Mouse (Mus musculus): Measurements from ENCODE around the gene Focad.
A peak's percentile ranks its signal among the peaks of the same experiment; 100 is the strongest.
"Not testable (repeated sequence)": the region's sequence is repeated elsewhere in the genome, so short reads cannot be mapped to it uniquely, and the experiment has no call there.

Gene Focad

GRCm38 (mm10) chr4:88308342-88309116 is 214.1 kb downstream of the Focad start:
- peak in 1 of 2 experiments; percentile 13 for DNase-seq

GRCm38 (mm10) chr4:88309676-88310075 is 215.2 kb downstream of the Focad start:
- DNase-seq, result peak; percentile 70 to 75

GRCm38 (mm10) chr4:88314898-88315297 is 220.5 kb downstream of the Focad start:
- DNase-seq, result no peak

- no peak for DNase-seq
These were observed 225.6 kb downstream of the Focad start for GRCm38 (mm10) chr4:88320067-88320466.

- DNase-seq, result peak; percentile 27 to 37
These were observed 231.0 kb downstream of the Focad start for GRCm38 (mm10) chr4:88325392-88325791.

GRCm38 (mm10) chr4:88334533-88334932 is 240.1 kb downstream of the Focad start:
- no peak for DNase-seq

- DNase-seq, result no peak
These were observed 242.3 kb downstream of the Focad start for GRCm38 (mm10) chr4:88336753-88337152.

GRCm38 (mm10) chr4:88337365-88337764 is 242.9 kb downstream of the Focad start:
- no peak for DNase-seq

- no peak for DNase-seq
These were observed 243.7 kb downstream of the Focad start for GRCm38 (mm10) chr4:88338130-88338529.

- DNase-seq, result peak; percentile 22 to 44
These were observed 250.0 kb downstream of the Focad start for GRCm38 (mm10) chr4:88344468-88344867.

- no peak for DNase-seq
These were observed 250.6 kb downstream of the Focad start for GRCm38 (mm10) chr4:88345065-88345464.

- no peak for DNase-seq
These were observed 251.5 kb downstream of the Focad start for GRCm38 (mm10) chr4:88345938-88346337.

GRCm38 (mm10) chr4:88350910-88351309 is 256.5 kb downstream of the Focad start:
- DNase-seq, result peak; percentile 77 to 86

- DNase-seq, result peak; percentile 9 to 24
These were observed 262.2 kb downstream of the Focad start for GRCm38 (mm10) chr4:88356652-88357051.

- DNase-seq, result no peak
These were observed 263.0 kb downstream of the Focad start for GRCm38 (mm10) chr4:88357431-88357830.

- no peak for DNase-seq
These were observed 275.5 kb downstream of the Focad start for GRCm38 (mm10) chr4:88369951-88370350.

- DNase-seq, result no peak
These were observed 276.4 kb downstream of the Focad start for GRCm38 (mm10) chr4:88370819-88371218.

GRCm38 (mm10) chr4:88372293-88373224 is 278.1 kb downstream of the Focad start:
- DNase-seq, result no peak

- DNase-seq, result no peak
These were observed 295.6 kb downstream of the Focad start for GRCm38 (mm10) chr4:88390036-88390435.

GRCm38 (mm10) chr4:88390596-88390995 is 296.2 kb downstream of the Focad start:
- DNase-seq, result not testable (repeated sequence)

GRCm38 (mm10) chr4:88395717-88396116 is 301.3 kb downstream of the Focad start:
- no peak for DNase-seq

GRCm38 (mm10) chr4:88396995-88397521 is 302.6 kb downstream of the Focad start:
- no peak for DNase-seq

- no peak for DNase-seq
These were observed 306.0 kb downstream of the Focad start for GRCm38 (mm10) chr4:88400302-88400991.

Data from cerebellum, postnatal 14 days (tissue).